Mouse (Mus musculus): Measurements from ENCODE around the gene Endod1. TPM values are rescaled to one million over a fixed set of nuclear protein-coding genes. Genes with fewer than 3 reads are reported as not detected.

Gene Endod1
- polyA plus RNA-seq, 1 experiment: 4.0 TPM

- H3K36me3 ChIP-seq (ENCODE audit: control insufficient read depth, insufficient read depth): no peaks in the 10 kb centered on the region
- H3K79me2 ChIP-seq (ENCODE audit: control insufficient read depth, insufficient read depth): no peaks in the 10 kb centered on the region
- no peak overlapping the region for H3K4me3 ChIP-seq (ENCODE audit: insufficient read depth, poor library complexity, severe bottlenecking)
- H3K79me3 ChIP-seq (ENCODE audit: low read depth): no peaks in the 10 kb centered on the region
- TF ChIP-seq MAX (IDR thresholded peaks at IDR 0.05): no peak
- no peak for TF ChIP-seq MYOD1 (IDR thresholded peaks at IDR 0.05; ENCODE audit: control insufficient read depth, insufficient read length, low read depth)
- no peak for TF ChIP-seq FOSL1 (IDR thresholded peaks at IDR 0.05; ENCODE audit: insufficient read depth, low read length, poor library complexity, severe bottlenecking)
- TF ChIP-seq CEBPB (IDR thresholded peaks at IDR 0.05; ENCODE audit: low read depth): no peak
- no peak for TF ChIP-seq CTCF (IDR thresholded peaks at IDR 0.05; ENCODE audit: control insufficient read depth, insufficient read depth, insufficient read length)
- no peak for TF ChIP-seq MYOG (IDR thresholded peaks at IDR 0.05; ENCODE audit: control insufficient read depth, extremely low read depth, insufficient read length)
- no peak for TF ChIP-seq USF1 (IDR thresholded peaks at IDR 0.05; ENCODE audit: low read depth)
- no peaks in the 10 kb centered on the region for H3K27me3 ChIP-seq (ENCODE audit: control insufficient read depth, insufficient read depth, insufficient read length)
- H3ac ChIP-seq (ENCODE audit: control insufficient read depth, insufficient read length, low read depth): no peak overlapping the region
Measured at GRCm38 (mm10) chr9:14394956-14395561, 13.8 kb upstream of the Endod1 start.

DNA sequence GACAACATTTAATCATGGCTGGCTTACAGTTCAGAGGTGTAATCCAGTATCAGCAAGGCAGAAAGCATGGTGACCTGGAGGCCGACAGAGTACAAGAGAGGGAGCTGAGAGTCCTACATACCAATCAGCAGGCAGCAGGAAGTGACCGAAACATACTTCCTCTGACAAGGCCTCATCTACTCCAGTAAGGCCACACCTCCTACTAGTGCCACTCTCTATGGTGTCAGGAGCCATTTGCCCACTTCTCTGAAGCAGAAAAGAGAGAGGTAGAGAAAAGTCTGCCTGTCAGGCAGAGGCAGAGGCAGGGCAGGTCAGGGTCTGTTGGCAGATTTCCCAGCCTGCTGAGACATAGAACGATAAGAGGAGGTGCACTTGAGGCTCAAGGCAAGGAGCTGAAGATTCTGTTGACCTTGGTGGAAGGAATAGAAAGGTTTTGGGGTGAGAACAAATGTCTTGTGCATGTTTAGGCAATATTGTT, 10.6 kb upstream of the Endod1 start:
- Histone ChIP-seq H3K27me3 (ENCODE audit: control insufficient read depth, insufficient read depth, insufficient read length) (no peaks in the 10 kb centered on the region), H3ac (ENCODE audit: control insufficient read depth, insufficient read length, low read depth) (no peak overlapping the region), H3K36me3 (ENCODE audit: control insufficient read depth, insufficient read depth) (no peaks in the 10 kb centered on the region), H3K4me3 (ENCODE audit: insufficient read depth, poor library complexity, severe bottlenecking) (no peak overlapping the region), H3K79me3 (ENCODE audit: low read depth) (no peaks in the 10 kb centered on the region), H3K79me2 (ENCODE audit: control insufficient read depth, insufficient read depth) (no peaks in the 10 kb centered on the region)
- TF ChIP-seq FOSL1 (IDR thresholded peaks at IDR 0.05; ENCODE audit: insufficient read depth, low read length, poor library complexity, severe bottlenecking): no peak
- no peak for TF ChIP-seq CEBPB (IDR thresholded peaks at IDR 0.05; ENCODE audit: low read depth)
- TF ChIP-seq MAX (IDR thresholded peaks at IDR 0.05): no peak
- no peak for TF ChIP-seq MYOD1 (IDR thresholded peaks at IDR 0.05; ENCODE audit: control insufficient read depth, insufficient read length, low read depth)
- TF ChIP-seq CTCF (IDR thresholded peaks at IDR 0.05; ENCODE audit: control insufficient read depth, insufficient read depth, insufficient read length): no peak
- no peak for TF ChIP-seq MYOG (IDR thresholded peaks at IDR 0.05; ENCODE audit: control insufficient read depth, extremely low read depth, insufficient read length)
- no peak for TF ChIP-seq USF1 (IDR thresholded peaks at IDR 0.05; ENCODE audit: low read depth)

DNA sequence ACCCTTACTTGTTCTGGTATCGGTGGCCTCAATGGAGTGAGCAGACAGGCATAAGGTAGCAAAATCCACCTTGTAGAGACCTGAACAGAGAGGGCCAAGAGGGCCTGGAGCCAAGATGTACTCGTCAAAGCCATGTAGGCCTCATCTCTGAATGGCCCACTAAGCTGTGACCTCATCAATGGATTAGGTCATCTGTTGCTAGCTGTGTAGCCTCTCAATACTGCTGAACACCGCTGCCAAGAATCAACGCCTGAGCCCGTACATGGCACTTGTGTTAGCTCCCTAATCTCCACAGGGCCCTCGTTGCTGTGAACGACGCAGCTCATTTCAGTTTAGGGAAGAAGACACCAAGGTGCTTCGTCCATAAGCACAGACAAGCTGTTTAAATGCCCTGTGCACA, 10.0 kb upstream of the Endod1 start:
- no peak for TF ChIP-seq MYOD1 (IDR thresholded peaks at IDR 0.05; ENCODE audit: control insufficient read depth, insufficient read length, low read depth)
- no peak for TF ChIP-seq CTCF (IDR thresholded peaks at IDR 0.05; ENCODE audit: control insufficient read depth, insufficient read depth, insufficient read length)
- TF ChIP-seq MAX (IDR thresholded peaks at IDR 0.05): no peak
- TF ChIP-seq FOSL1 (IDR thresholded peaks at IDR 0.05; ENCODE audit: insufficient read depth, low read length, poor library complexity, severe bottlenecking): no peak
- TF ChIP-seq CEBPB (IDR thresholded peaks at IDR 0.05; ENCODE audit: low read depth): no peak
- TF ChIP-seq USF1 (IDR thresholded peaks at IDR 0.05; ENCODE audit: low read depth): no peak
- TF ChIP-seq MYOG (IDR thresholded peaks at IDR 0.05; ENCODE audit: control insufficient read depth, extremely low read depth, insufficient read length): no peak
- H3K79me2 ChIP-seq (ENCODE audit: control insufficient read depth, insufficient read depth): no peaks in the 10 kb centered on the region
- no peaks in the 10 kb centered on the region for H3K79me3 ChIP-seq (ENCODE audit: low read depth)
- H3K27me3 ChIP-seq (ENCODE audit: control insufficient read depth, insufficient read depth, insufficient read length): no peaks in the 10 kb centered on the region
- H3K4me3 ChIP-seq (ENCODE audit: insufficient read depth, poor library complexity, severe bottlenecking): no peak overlapping the region
- no peak overlapping the region for H3ac ChIP-seq (ENCODE audit: control insufficient read depth, insufficient read length, low read depth)
- no peaks in the 10 kb centered on the region for H3K36me3 ChIP-seq (ENCODE audit: control insufficient read depth, insufficient read depth)

DNA sequence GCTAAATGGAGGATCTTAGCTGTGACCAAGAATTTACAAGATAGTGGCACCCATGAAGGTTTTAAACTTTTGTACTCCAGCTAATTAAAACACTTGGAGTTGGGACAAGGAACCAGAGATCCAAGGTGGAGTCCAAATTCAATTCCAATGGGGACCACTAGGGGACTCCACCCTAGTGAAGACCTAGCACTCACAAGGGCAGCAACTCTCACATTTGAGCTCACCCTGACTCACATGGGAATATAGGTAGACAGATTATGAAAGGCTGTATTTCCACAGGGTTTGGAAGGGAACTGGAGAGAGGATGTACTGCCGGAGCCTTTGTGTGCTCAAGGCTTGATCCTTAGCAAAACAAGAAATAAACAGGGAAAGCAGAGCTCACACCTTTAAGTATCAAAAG, 9.0 kb upstream of the Endod1 start:
- H3ac ChIP-seq (ENCODE audit: control insufficient read depth, insufficient read length, low read depth): no peak overlapping the region
- TF ChIP-seq MYOD1 (IDR thresholded peaks at IDR 0.05; ENCODE audit: control insufficient read depth, insufficient read length, low read depth) (no peak), MYOG (IDR thresholded peaks at IDR 0.05; ENCODE audit: control insufficient read depth, extremely low read depth, insufficient read length) (no peak), CEBPB (IDR thresholded peaks at IDR 0.05; ENCODE audit: low read depth) (no peak), CTCF (IDR thresholded peaks at IDR 0.05; ENCODE audit: control insufficient read depth, insufficient read depth, insufficient read length) (no peak), MAX (IDR thresholded peaks at IDR 0.05) (no peak), FOSL1 (IDR thresholded peaks at IDR 0.05; ENCODE audit: insufficient read depth, low read length, poor library complexity, severe bottlenecking) (no peak), USF1 (IDR thresholded peaks at IDR 0.05; ENCODE audit: low read depth) (no peak)
- H3K36me3 ChIP-seq (ENCODE audit: control insufficient read depth, insufficient read depth): no peaks in the 10 kb centered on the region
- no peaks in the 10 kb centered on the region for H3K79me3 ChIP-seq (ENCODE audit: low read depth)
- no peak overlapping the region for H3K4me3 ChIP-seq (ENCODE audit: insufficient read depth, poor library complexity, severe bottlenecking)
- no peaks in the 10 kb centered on the region for H3K27me3 ChIP-seq (ENCODE audit: control insufficient read depth, insufficient read depth, insufficient read length)
- no peaks in the 10 kb centered on the region for H3K79me2 ChIP-seq (ENCODE audit: control insufficient read depth, insufficient read depth)

DNA sequence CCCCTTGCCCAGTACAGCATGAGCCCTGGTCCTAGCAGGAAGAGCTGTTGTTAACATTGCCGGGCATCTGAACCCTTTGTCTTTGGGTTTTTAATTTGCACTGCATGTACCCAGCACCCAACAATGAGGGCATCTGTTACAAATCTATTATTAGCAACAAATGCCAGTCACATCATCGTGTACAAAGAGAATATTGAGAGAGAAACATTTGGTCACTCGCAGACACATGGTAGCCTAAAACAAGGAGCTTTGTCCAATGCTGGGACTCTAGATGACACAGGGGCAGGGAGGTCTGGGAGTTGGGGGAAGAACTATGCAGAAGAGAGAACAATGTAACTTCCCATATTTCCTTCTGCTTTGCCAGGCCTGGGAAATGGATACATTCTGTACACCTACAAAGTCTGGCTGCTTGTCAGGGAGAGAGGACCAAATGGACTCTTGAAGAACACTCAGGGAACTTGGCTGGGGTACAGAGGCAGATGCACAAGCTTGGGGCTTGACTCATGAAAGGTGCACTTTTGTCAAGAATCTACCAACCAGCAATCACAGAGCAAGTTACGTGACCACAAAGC, 7.8 kb upstream of the Endod1 start:
- H3K4me3 ChIP-seq (ENCODE audit: insufficient read depth, poor library complexity, severe bottlenecking): no peak overlapping the region
- no peak overlapping the region for H3ac ChIP-seq (ENCODE audit: control insufficient read depth, insufficient read length, low read depth)
- H3K27me3 ChIP-seq (ENCODE audit: control insufficient read depth, insufficient read depth, insufficient read length): no peaks in the 10 kb centered on the region
- no peaks in the 10 kb centered on the region for H3K79me3 ChIP-seq (ENCODE audit: low read depth)
- no peaks in the 10 kb centered on the region for H3K79me2 ChIP-seq (ENCODE audit: control insufficient read depth, insufficient read depth)
- TF ChIP-seq CEBPB (IDR thresholded peaks at IDR 0.05; ENCODE audit: low read depth) (no peak), CTCF (IDR thresholded peaks at IDR 0.05; ENCODE audit: control insufficient read depth, insufficient read depth, insufficient read length) (no peak), MYOD1 (IDR thresholded peaks at IDR 0.05; ENCODE audit: control insufficient read depth, insufficient read length, low read depth) (no peak), MAX (IDR thresholded peaks at IDR 0.05) (no peak), USF1 (IDR thresholded peaks at IDR 0.05; ENCODE audit: low read depth) (no peak), MYOG (IDR thresholded peaks at IDR 0.05; ENCODE audit: control insufficient read depth, extremely low read depth, insufficient read length) (no peak), FOSL1 (IDR thresholded peaks at IDR 0.05; ENCODE audit: insufficient read depth, low read length, poor library complexity, severe bottlenecking) (no peak)
- H3K36me3 ChIP-seq (ENCODE audit: control insufficient read depth, insufficient read depth): no peaks in the 10 kb centered on the region
